Mouse (Mus musculus): ENCODE measurements around the gene Mpg. TPM values are rescaled to one million over a fixed set of nuclear protein-coding genes. Genes with fewer than 3 reads are reported as not detected.

Gene Mpg
- polyA plus RNA-seq, 1 experiment from 2014 or later: 38.1 TPM

GRCm38 (mm10) chr11:32225222-32226104 is 842 bp upstream of the Mpg start:
- Histone ChIP-seq H3K27me3 (replicated peaks; ENCODE audit: control insufficient read depth, insufficient read depth, low read length) (peaks cover 16% of the 10 kb centered on the region), H3K4me2 (ENCODE audit: low read length) (no peak overlapping the region; the same call in 1 of the 2 replicates), H3K9me3 (ENCODE audit: control insufficient read depth, low read length) (no peaks in the 10 kb centered on the region), H3K4me1 (replicated peaks; ENCODE audit: control insufficient read depth, insufficient read depth, low read length) (peaks cover 42% of the 10 kb centered on the region), H3K27ac (ENCODE audit: low read length) (peak overlapping the region; percentile 64), H3K36me3 (ENCODE audit: control insufficient read depth, insufficient read depth) (no peaks in the 10 kb centered on the region), H3K4me3 (replicated peaks; ENCODE audit: low read length) (no peak overlapping the region), H3K9ac (replicated peaks; ENCODE audit: low read depth, low read length) (no peak overlapping the region)
- no peak for ATAC-seq
- 54% methylated on average over 7 of the region's 7 CpGs for WGBS

GRCm38 (mm10) chr11:32227041-32227440 is 736 bp downstream of the Mpg start:
- peak overlapping the region; percentile 79 for H3K4me2 ChIP-seq (ENCODE audit: low read length)
- H3K27me3 ChIP-seq (replicated peaks; ENCODE audit: control insufficient read depth, insufficient read depth, low read length): peaks cover 9% of the 10 kb centered on the region
- no peak for ATAC-seq
- H3K9ac ChIP-seq (replicated peaks; ENCODE audit: low read depth, low read length): peak overlapping the region; percentile 88
- no peaks in the 10 kb centered on the region for H3K9me3 ChIP-seq (ENCODE audit: control insufficient read depth, low read length)
- H3K36me3 ChIP-seq (ENCODE audit: control insufficient read depth, insufficient read depth): peaks cover 5% of the 10 kb centered on the region; the same call in 1 of the 2 replicates
- no peak overlapping the region for H3K27ac ChIP-seq (ENCODE audit: low read length)
- H3K4me1 ChIP-seq (replicated peaks; ENCODE audit: control insufficient read depth, insufficient read depth, low read length): peaks cover 33% of the 10 kb centered on the region
- H3K4me3 ChIP-seq (replicated peaks; ENCODE audit: low read length): peak overlapping the region; percentile 68
- 21% methylated on average over 1 of the region's 1 CpGs for WGBS

GRCm38 (mm10) chr11:32227555-32227954 is 1.2 kb downstream of the Mpg start:
- Histone ChIP-seq H3K4me2 (ENCODE audit: low read length) (no peak overlapping the region), H3K4me3 (replicated peaks; ENCODE audit: low read length) (no peak overlapping the region), H3K9me3 (ENCODE audit: control insufficient read depth, low read length) (no peaks in the 10 kb centered on the region), H3K27ac (ENCODE audit: low read length) (no peak overlapping the region), H3K27me3 (replicated peaks; ENCODE audit: control insufficient read depth, insufficient read depth, low read length) (peaks cover 9% of the 10 kb centered on the region), H3K36me3 (ENCODE audit: control insufficient read depth, insufficient read depth) (peaks cover 5% of the 10 kb centered on the region; the same call in 1 of the 2 replicates), H3K4me1 (replicated peaks; ENCODE audit: control insufficient read depth, insufficient read depth, low read length) (peaks cover 28% of the 10 kb centered on the region), H3K9ac (replicated peaks; ENCODE audit: low read depth, low read length) (peak overlapping the region; percentile 2; the same call in 1 of the 2 replicates)
- 83% methylated on average over 9 of the region's 9 CpGs for WGBS
- no peak for ATAC-seq

GRCm38 (mm10) chr11:32228292-32228845 is 2.1 kb downstream of the Mpg start:
- Histone ChIP-seq H3K27me3 (replicated peaks; ENCODE audit: control insufficient read depth, insufficient read depth, low read length) (peaks cover 6% of the 10 kb centered on the region), H3K36me3 (ENCODE audit: control insufficient read depth, insufficient read depth) (peaks cover 5% of the 10 kb centered on the region; the same call in 1 of the 2 replicates), H3K4me1 (replicated peaks; ENCODE audit: control insufficient read depth, insufficient read depth, low read length) (peaks cover 25% of the 10 kb centered on the region), H3K4me2 (ENCODE audit: low read length) (no peak overlapping the region), H3K4me3 (replicated peaks; ENCODE audit: low read length) (no peak overlapping the region), H3K9ac (replicated peaks; ENCODE audit: low read depth, low read length) (no peak overlapping the region), H3K9me3 (ENCODE audit: control insufficient read depth, low read length) (no peaks in the 10 kb centered on the region), H3K27ac (ENCODE audit: low read length) (no peak overlapping the region)
- ATAC-seq: no peak
- 98% methylated on average over 3 of the region's 3 CpGs for WGBS

GRCm38 (mm10) chr11:32230220-32230619 is 3.9 kb downstream of the Mpg start:
- Histone ChIP-seq H3K27ac (ENCODE audit: low read length) (no peak overlapping the region), H3K9ac (replicated peaks; ENCODE audit: low read depth, low read length) (no peak overlapping the region), H3K36me3 (ENCODE audit: control insufficient read depth, insufficient read depth) (peaks cover 5% of the 10 kb centered on the region; the same call in 1 of the 2 replicates), H3K4me3 (replicated peaks; ENCODE audit: low read length) (no peak overlapping the region), H3K4me2 (ENCODE audit: low read length) (no peak overlapping the region), H3K27me3 (replicated peaks; ENCODE audit: control insufficient read depth, insufficient read depth, low read length) (no peaks in the 10 kb centered on the region), H3K9me3 (ENCODE audit: control insufficient read depth, low read length) (no peaks in the 10 kb centered on the region), H3K4me1 (replicated peaks; ENCODE audit: control insufficient read depth, insufficient read depth, low read length) (peaks cover 34% of the 10 kb centered on the region)
- WGBS: 78% methylated on average over 4 of the region's 4 CpGs
- no peak for ATAC-seq

- H3K9ac ChIP-seq (replicated peaks; ENCODE audit: low read depth, low read length): no peak overlapping the region
- 93% methylated on average over 2 of the region's 2 CpGs for WGBS
- no peak overlapping the region for H3K27ac ChIP-seq (ENCODE audit: low read length)
- H3K9me3 ChIP-seq (ENCODE audit: control insufficient read depth, low read length): no peaks in the 10 kb centered on the region
- peaks cover 36% of the 10 kb centered on the region for H3K4me1 ChIP-seq (replicated peaks; ENCODE audit: control insufficient read depth, insufficient read depth, low read length)
- no peak for ATAC-seq
- H3K36me3 ChIP-seq (ENCODE audit: control insufficient read depth, insufficient read depth): peaks cover 5% of the 10 kb centered on the region; the same call in 1 of the 2 replicates
- H3K27me3 ChIP-seq (replicated peaks; ENCODE audit: control insufficient read depth, insufficient read depth, low read length): no peaks in the 10 kb centered on the region
- H3K4me2 ChIP-seq (ENCODE audit: low read length): no peak overlapping the region
- H3K4me3 ChIP-seq (replicated peaks; ENCODE audit: low read length): no peak overlapping the region
These were observed 4.8 kb downstream of the Mpg start for GRCm38 (mm10) chr11:32231125-32231524.

- Histone ChIP-seq H3K27ac (ENCODE audit: low read length) (no peak overlapping the region), H3K4me1 (replicated peaks; ENCODE audit: control insufficient read depth, insufficient read depth, low read length) (peaks cover 42% of the 10 kb centered on the region), H3K4me2 (ENCODE audit: low read length) (no peak overlapping the region), H3K9ac (replicated peaks; ENCODE audit: low read depth, low read length) (no peak overlapping the region), H3K9me3 (ENCODE audit: control insufficient read depth, low read length) (no peaks in the 10 kb centered on the region), H3K36me3 (ENCODE audit: control insufficient read depth, insufficient read depth) (peaks cover 5% of the 10 kb centered on the region; the same call in 1 of the 2 replicates), H3K4me3 (replicated peaks; ENCODE audit: low read length) (no peak overlapping the region), H3K27me3 (replicated peaks; ENCODE audit: control insufficient read depth, insufficient read depth, low read length) (no peaks in the 10 kb centered on the region)
- 77% methylated on average over 10 of the region's 10 CpGs for WGBS
- no peak for ATAC-seq
These were observed 6.5 kb downstream of the Mpg start for GRCm38 (mm10) chr11:32232848-32233247.

- ATAC-seq: no peak
- Histone ChIP-seq H3K27me3 (replicated peaks; ENCODE audit: control insufficient read depth, insufficient read depth, low read length) (no peaks in the 10 kb centered on the region), H3K4me1 (replicated peaks; ENCODE audit: control insufficient read depth, insufficient read depth, low read length) (peaks cover 47% of the 10 kb centered on the region), H3K27ac (ENCODE audit: low read length) (0 out of 2 replicates have a peak overlapping the region, but pooled peaks have one; percentile 12), H3K36me3 (ENCODE audit: control insufficient read depth, insufficient read depth) (peaks cover 5% of the 10 kb centered on the region; the same call in 1 of the 2 replicates), H3K9ac (replicated peaks; ENCODE audit: low read depth, low read length) (no peak overlapping the region), H3K4me2 (ENCODE audit: low read length) (no peak overlapping the region), H3K4me3 (replicated peaks; ENCODE audit: low read length) (no peak overlapping the region), H3K9me3 (ENCODE audit: control insufficient read depth, low read length) (no peaks in the 10 kb centered on the region)
- WGBS: 87% methylated on average over 3 of the region's 3 CpGs
These were observed 7.6 kb downstream of the Mpg start for GRCm38 (mm10) chr11:32233895-32234294.

- Histone ChIP-seq H3K4me2 (ENCODE audit: low read length) (no peak overlapping the region), H3K9me3 (ENCODE audit: control insufficient read depth, low read length) (no peaks in the 10 kb centered on the region), H3K27me3 (replicated peaks; ENCODE audit: control insufficient read depth, insufficient read depth, low read length) (no peaks in the 10 kb centered on the region), H3K4me1 (replicated peaks; ENCODE audit: control insufficient read depth, insufficient read depth, low read length) (peaks cover 47% of the 10 kb centered on the region), H3K36me3 (ENCODE audit: control insufficient read depth, insufficient read depth) (peaks cover 10% of the 10 kb centered on the region), H3K4me3 (replicated peaks; ENCODE audit: low read length) (no peak overlapping the region), H3K27ac (ENCODE audit: low read length) (peak overlapping the region; percentile 64), H3K9ac (replicated peaks; ENCODE audit: low read depth, low read length) (no peak overlapping the region)
- 86% methylated on average over 6 of the region's 6 CpGs for WGBS
- ATAC-seq: no peak
These were observed 8.6 kb downstream of the Mpg start for GRCm38 (mm10) chr11:32234816-32235485.

All from forebrain, embryonic 16.5 days (tissue).